24 mouse cellular contexts compared by ENCODE assay signal in the genomic region with DNA sequence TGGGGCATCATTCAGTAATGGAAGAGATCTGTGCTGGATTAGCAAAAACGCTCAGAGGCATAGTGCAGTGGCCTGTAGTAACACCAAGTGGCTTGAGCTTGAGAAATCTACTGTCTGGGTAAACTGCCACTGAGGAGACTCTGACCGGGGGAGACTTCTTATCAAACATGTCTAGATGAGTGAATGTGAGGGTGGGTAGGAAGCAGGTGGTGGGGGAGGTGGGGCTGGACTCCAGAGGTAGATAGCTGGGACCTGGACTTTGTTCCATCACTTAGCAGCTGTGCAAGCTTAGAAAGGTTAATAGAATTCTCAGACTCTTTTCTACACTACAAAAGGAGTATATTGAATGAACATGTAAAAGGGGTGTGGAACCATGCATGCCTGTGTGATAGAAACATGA. TPM values are rescaled to one million over a fixed set of nuclear protein-coding genes. Genes with fewer than 3 reads are reported as not detected.
A peak's percentile ranks its signal among the peaks of the same experiment; 100 is the strongest.
DNase-seq lines count a peak whose midpoint lies in the region; ATAC-seq and TF ChIP-seq lines count a peak whose summit lies in the region.
"Had no signal": no experiment of that assay in that cellular context is flagged by ENCODE, and none has a peak within 500 bp of the region (broad histone marks: within the 10 kb centered on the region; RNA-seq: fewer than 3 reads in every experiment).

No protein-coding gene starts in this region.

- DNase-seq in heart, adult 11 months: peak; percentile 28
- no peak for DNase-seq in heart, postnatal 4 days
- no peak for DNase-seq in layer of hippocampus, adult 11-12 months (ENCODE audit: low spot score)
- DNase-seq in right cerebral cortex, postnatal 10 days (ENCODE audit: low spot score in 2 of 2): no peak
- DNase-seq: adrenal gland, adult 8-10 months; adrenal gland, postnatal 14 days; adrenal gland, postnatal 36 days; B cell, adult 2 months; cerebellum, adult 11-12 months; cerebellum, adult 2 months; cerebellum, adult 9-10 months; cerebellum, postnatal 10 days; cerebellum, postnatal 25 days had no signal

- H3K27me3 ChIP-seq in intestine, embryonic 15.5 days (replicated peaks): no peaks in the 10 kb centered on the region
- no peaks in the 10 kb centered on the region for H3K27me3 ChIP-seq in intestine, postnatal 0 days (replicated peaks; ENCODE audit: control insufficient read depth, insufficient read depth, low read length)
- H3K27me3 ChIP-seq: embryonic facial prominence, embryonic 12.5 days; forebrain, embryonic 13.5 days; forebrain, embryonic 15.5 days had no signal

- no peak overlapping the region for H3K4me2 ChIP-seq in intestine, embryonic 15.5 days (replicated peaks)
- no peak overlapping the region for H3K4me2 ChIP-seq in intestine, postnatal 0 days (replicated peaks; ENCODE audit: low read depth)
- H3K4me2 ChIP-seq: embryonic facial prominence, embryonic 12.5 days; forebrain, embryonic 13.5 days; forebrain, embryonic 15.5 days had no signal

- TF ChIP-seq CTCF in intestine, postnatal 0 days (IDR thresholded peaks at IDR 0.05; ENCODE audit: low read depth): no peak

- WGBS in intestine, embryonic 15.5 days: 68% methylated on average over 2 of the region's 2 CpGs
- WGBS in intestine, postnatal 0 days: 35% methylated on average over 2 of the region's 2 CpGs

- peak; percentile 87 for ATAC-seq in intestine, embryonic 15.5 days
- peak; percentile 66 for ATAC-seq in intestine, postnatal 0 days
- ATAC-seq: activated CD4-positive, CD25-positive, alpha-beta regulatory T cell, adult 4 months; CD4-positive, CD25-positive, alpha-beta regulatory T cell, adult 4 months; forebrain, embryonic 13.5 days; forebrain, embryonic 15.5 days; Patski had no signal

- no peak overlapping the region for H3K9ac ChIP-seq in intestine, embryonic 15.5 days
- no peak overlapping the region for H3K9ac ChIP-seq in intestine, postnatal 0 days (ENCODE audit: low read depth, low read length)
- H3K9ac ChIP-seq: embryonic facial prominence, embryonic 12.5 days; forebrain, embryonic 13.5 days; forebrain, embryonic 15.5 days had no signal

- H3K4me1 ChIP-seq in intestine, embryonic 15.5 days (replicated peaks): no peaks in the 10 kb centered on the region
- H3K4me1 ChIP-seq in intestine, postnatal 0 days (replicated peaks; ENCODE audit: control insufficient read depth, insufficient read depth, low read length): no peaks in the 10 kb centered on the region
- H3K4me1 ChIP-seq: embryonic facial prominence, embryonic 10.5 days; embryonic facial prominence, embryonic 12.5 days; forebrain, embryonic 13.5 days; forebrain, embryonic 15.5 days had no signal

- no peaks in the 10 kb centered on the region for H3K9me3 ChIP-seq in intestine, embryonic 15.5 days
- H3K9me3 ChIP-seq in intestine, postnatal 0 days (ENCODE audit: control insufficient read depth): no peaks in the 10 kb centered on the region
- H3K9me3 ChIP-seq: embryonic facial prominence, embryonic 10.5 days; embryonic facial prominence, embryonic 12.5 days; forebrain, embryonic 13.5 days; forebrain, embryonic 15.5 days; G1E had no signal

- no peaks in the 10 kb centered on the region for H3K36me3 ChIP-seq in intestine, embryonic 15.5 days
- H3K36me3 ChIP-seq in intestine, postnatal 0 days (ENCODE audit: control insufficient read depth, insufficient read depth): no peaks in the 10 kb centered on the region
- H3K36me3 ChIP-seq: embryonic facial prominence, embryonic 10.5 days; embryonic facial prominence, embryonic 12.5 days; forebrain, embryonic 15.5 days; G1E had no signal

- no peak overlapping the region for H3K27ac ChIP-seq in intestine, embryonic 15.5 days
- no peak overlapping the region for H3K27ac ChIP-seq in intestine, postnatal 0 days (ENCODE audit: low read depth, low read length)
- H3K27ac ChIP-seq: embryonic facial prominence, embryonic 10.5 days; embryonic facial prominence, embryonic 12.5 days; forebrain, embryonic 13.5 days; forebrain, embryonic 15.5 days had no signal

- H3K4me3 ChIP-seq in intestine, embryonic 15.5 days (replicated peaks): no peak overlapping the region
- H3K4me3 ChIP-seq in intestine, postnatal 0 days (ENCODE audit: low read depth, low read length): no peak overlapping the region
- H3K4me3 ChIP-seq: embryonic facial prominence, embryonic 10.5 days; embryonic facial prominence, embryonic 12.5 days; forebrain, embryonic 13.5 days; forebrain, embryonic 15.5 days had no signal

RNA-seq across cellular contexts. Expression of a gene that starts 21.3 kb away (rescaled TPM):
- under 1 TPM; 0.21 to 0.54 TPM for total RNA-seq in heart, postnatal 4 days (2021)
- polyA plus RNA-seq in intestine, embryonic 15.5 days (2015; fragmentation: Nextera tagmentation; extraction: Ambion mirVana): 1.0 and 1.2 TPM in 2 replicates
- 0.37 and 0.78 TPM in 2 replicates for polyA plus RNA-seq in intestine, postnatal 0 days (2015; fragmentation: Nextera tagmentation; extraction: Ambion mirVana)
- total RNA-seq: CH12.LX had no signal
- polyA plus RNA-seq: activated CD4-positive, CD25-positive, alpha-beta regulatory T cell, adult 4 months; CD4-positive, CD25-positive, alpha-beta regulatory T cell, adult 4 months; G1E had no signal
